Mouse (Mus musculus): ENCODE measurements around the gene Camp.

Camp gene

GRCm38 (mm10) chr9:109849312-109849758 lies at the start of gene Camp:
Camp (minus strand) TSS chr9:109849617.
- no peak for DNase-seq

GRCm38 (mm10) chr9:109898027-109898426 lies 48.6 kb upstream of the Camp start:
- DNase-seq, result no peak

GRCm38 (mm10) chr9:109896253-109897150 lies 47.1 kb upstream of the Camp start:
- DNase-seq, result no peak

GRCm38 (mm10) chr9:109895593-109895992 lies 46.2 kb upstream of the Camp start:
- no peak for DNase-seq

GRCm38 (mm10) chr9:109894413-109895090 lies 45.1 kb upstream of the Camp start:
- DNase-seq, result peak; percentile 41

GRCm38 (mm10) chr9:109892651-109893250 lies 43.3 kb upstream of the Camp start:
- peak; percentile 75 for DNase-seq

- DNase-seq, result peak; percentile 75
These were observed 42.1 kb upstream of the Camp start for GRCm38 (mm10) chr9:109891501-109891900.

GRCm38 (mm10) chr9:109887321-109887720 lies 37.9 kb upstream of the Camp start:
- DNase-seq, result no peak

- DNase-seq, result no peak
These were observed 36.8 kb upstream of the Camp start for GRCm38 (mm10) chr9:109886259-109886658.

- no peak for DNase-seq
These were observed 29.9 kb upstream of the Camp start for GRCm38 (mm10) chr9:109879305-109879704.

- no peak for DNase-seq
These were observed 28.2 kb upstream of the Camp start for GRCm38 (mm10) chr9:109877666-109878065.

- peak; percentile 50 for DNase-seq
These were observed 27.3 kb upstream of the Camp start for GRCm38 (mm10) chr9:109876756-109877155.

- no peak for DNase-seq
These were observed 26.5 kb upstream of the Camp start for GRCm38 (mm10) chr9:109875695-109876601.

- DNase-seq, result peak; percentile 98
These were observed 25.6 kb upstream of the Camp start, which contains the start of gene Cdc25a for GRCm38 (mm10) chr9:109874797-109875691. Cdc25a (plus strand) TSS chr9:109875579.

GRCm38 (mm10) chr9:109870983-109871572 lies 21.7 kb upstream of the Camp start:
- DNase-seq, result no peak

GRCm38 (mm10) chr9:109866218-109866617 lies 16.8 kb upstream of the Camp start:
- no peak for DNase-seq

GRCm38 (mm10) chr9:109863085-109863484 lies 13.7 kb upstream of the Camp start:
- DNase-seq, result no peak

GRCm38 (mm10) chr9:109862397-109863044 lies 13.1 kb upstream of the Camp start:
- peak; percentile 35 for DNase-seq

- no peak for DNase-seq
These were observed 6.5 kb upstream of the Camp start for GRCm38 (mm10) chr9:109855947-109856346.

- no peak for DNase-seq
These were observed 4.9 kb upstream of the Camp start for GRCm38 (mm10) chr9:109854341-109854740.

Measured in cerebellum, adult 11-12 months (tissue).